Mouse (Mus musculus) gastrocnemius, postnatal 36 days (tissue): Measurements from ENCODE around the gene Apol7c. TPM values are rescaled to one million over a fixed set of nuclear protein-coding genes. Genes with fewer than 3 reads are reported as not detected.
A peak's percentile ranks its signal among the peaks of the same experiment; 100 is the strongest.
"Not testable (repeated sequence)": the region's sequence is repeated elsewhere in the genome, so short reads cannot be mapped to it uniquely, and the experiment has no call there.

Source experiments
- DNase-seq, 2 experiments: peaks; one replicate each; pipeline ENCODE4 v3.0.0; 2022
- intact Hi-C: fragments of 180-260 bp; cut with DNase I; formaldehyde crosslinking; loops from one replicate; pipeline ENCODE4 v1.15.1; 2025
- long read RNA-seq, 2 experiments: library from polyadenylated mRNA; stranded (forward); transcript quantifications; one replicate each; pipeline ENCODE4 v2.0.0; 2021
- total RNA-seq, 2 experiments: library from RNA; stranded (reverse); gene quantifications; 2 replicates each; pipeline ENCODE4 v1.2.3; 2021

Gene Apol7c
- total RNA-seq, result not detected
- long read RNA-seq, experiment 1, result 0 reads
- long read RNA-seq, experiment 2, result 0 reads

GRCm38 (mm10) chr15:77533216-77533615 is at the start of gene Apol7c:
Gene Apol7c, minus strand, starts transcription at chr15:77533316.
- intact Hi-C loops, result loop anchor here (10.0 kb wide), 1 partner anchor 82 kb away; no protein-coding TSS in a partner anchor

GRCm38 (mm10) chr15:77581681-77582080 is 48.6 kb upstream of the Apol7c start:
- peak in 1 of 2 experiments; percentile 32 for DNase-seq
- intact Hi-C loops, result no loop called here

More at GRCm38 (mm10) chr15:77533216-77533615, at the start of gene Apol7c:
- no peak for DNase-seq

DNA sequence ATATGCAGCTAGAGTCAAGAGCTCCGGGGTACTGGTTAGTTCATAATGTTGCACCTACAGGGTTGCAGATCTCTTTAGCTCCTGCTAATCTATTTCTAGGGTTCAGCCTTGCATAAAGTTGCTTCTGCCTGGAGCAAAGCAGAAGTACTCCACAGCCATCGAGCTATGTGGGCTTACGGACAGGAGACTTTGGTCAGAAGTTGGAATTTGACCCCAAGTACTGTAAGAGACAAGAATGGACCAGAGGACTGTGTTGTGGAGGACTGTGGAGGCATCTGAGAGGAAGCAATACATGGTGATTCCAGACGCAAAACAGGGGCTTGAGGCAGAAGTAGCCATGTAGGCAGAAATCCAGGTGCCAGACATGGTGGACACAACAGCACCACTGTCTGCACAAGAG is 46.2 kb upstream of the Apol7c start:
- intact Hi-C loops, result no loop called here
- DNase-seq, result no peak

DNA sequence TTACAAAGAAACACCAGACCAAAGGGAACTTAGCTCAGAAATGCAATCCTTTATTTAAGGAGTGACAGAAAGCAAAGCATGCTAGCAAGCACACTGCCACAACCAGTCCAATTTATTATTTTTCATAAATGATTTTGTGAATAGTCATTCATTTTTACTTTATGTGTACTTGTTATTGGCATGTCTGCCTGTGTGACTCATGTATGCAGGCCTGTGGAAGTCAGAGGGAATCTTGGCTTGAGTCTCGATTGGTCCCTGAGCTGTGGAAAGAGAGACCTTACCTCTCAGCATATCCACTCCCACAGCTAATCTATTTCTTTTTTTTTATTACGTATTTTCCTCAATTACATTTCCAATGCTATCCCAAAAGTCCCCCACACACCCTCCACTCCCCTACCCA is 45.7 kb upstream of the Apol7c start:
- intact Hi-C loops, result no loop called here
- no peak for DNase-seq

DNA sequence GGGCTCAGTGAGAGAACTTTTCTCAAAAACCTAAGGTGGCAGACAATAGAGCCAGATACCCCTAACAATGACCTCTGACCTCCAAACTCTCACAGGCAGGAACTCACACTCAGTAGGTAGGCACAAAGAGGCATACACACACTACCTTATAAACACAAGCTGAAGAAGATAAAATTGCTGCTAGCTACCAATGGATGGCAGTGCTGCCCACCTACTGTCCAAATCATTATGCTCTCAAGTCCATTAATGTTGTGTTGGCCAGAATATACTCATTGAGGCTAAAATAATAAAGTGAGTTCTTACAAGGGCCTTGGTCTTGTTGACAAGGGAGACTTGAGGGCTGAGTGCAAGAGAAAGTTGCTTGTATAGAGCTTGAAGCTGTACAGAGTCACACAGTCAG is 30.1 kb upstream of the Apol7c start:
- intact Hi-C loops, result no loop called here
- no peak for DNase-seq

- no peak for DNase-seq
- intact Hi-C loops, result no loop called here
Observed at GRCm38 (mm10) chr15:77561792-77562191, 28.7 kb upstream of the Apol7c start, which contains the start of gene 1700025B11Rik. Gene 1700025B11Rik, minus strand, starts transcription at chr15:77561892.

DNA sequence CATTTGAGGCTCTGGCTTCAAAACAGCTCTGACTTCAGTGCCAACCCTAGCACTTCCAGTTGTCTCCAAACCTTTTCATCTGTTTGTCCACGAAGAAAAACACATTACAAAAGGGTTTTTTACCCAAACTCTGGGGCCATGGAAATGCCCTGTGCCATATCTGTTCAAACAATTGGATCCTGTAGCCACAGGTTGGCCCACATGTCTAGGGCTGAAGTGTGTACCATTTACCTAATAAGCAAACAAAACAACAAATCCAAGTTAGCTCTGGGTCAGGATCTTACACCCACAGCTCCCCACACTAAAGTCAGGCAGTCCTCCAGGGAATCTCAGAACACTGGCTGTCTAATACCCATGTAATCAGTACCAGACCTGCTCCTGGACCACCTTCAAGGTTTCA is 6.1 kb upstream of the Apol7c start:
- DNase-seq, result not testable (repeated sequence)
- intact Hi-C loops, result loop anchor here (10.0 kb wide), 1 partner anchor 76 kb away; no protein-coding TSS in a partner anchor

GRCm38 (mm10) chr15:77523186-77523843 is 9.8 kb downstream of the Apol7c start:
- peak; percentile 58 to 61 for DNase-seq
- intact Hi-C loops, result loop anchor here (2.0 kb wide), 1 partner anchor 107 kb away; no protein-coding TSS in a partner anchor

DNA sequence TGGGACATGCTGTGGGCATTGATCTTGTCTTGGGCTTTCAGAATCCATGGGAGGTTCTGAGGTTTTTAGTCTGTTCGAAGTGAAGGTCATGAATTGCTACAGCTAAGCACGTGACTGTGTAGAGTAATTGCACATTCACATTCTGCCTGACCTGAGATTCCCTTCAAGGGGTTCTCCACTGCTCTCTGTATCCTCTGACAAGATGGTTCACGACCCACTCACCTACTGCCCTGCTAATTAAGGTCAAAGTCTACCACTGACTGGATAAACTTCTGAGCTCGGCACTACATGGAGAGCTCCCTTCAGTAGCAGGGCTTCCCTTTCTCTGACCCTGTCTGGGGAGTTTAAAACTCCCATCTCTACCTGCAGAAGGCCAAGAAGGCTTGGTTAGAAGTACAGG is 12.5 kb downstream of the Apol7c start:
- intact Hi-C loops, DNase-seq: not testable (repeated sequence)

- DNase-seq, intact Hi-C loops: not testable (repeated sequence)
Observed at GRCm38 (mm10) chr15:77507966-77508365, 25.1 kb downstream of the Apol7c start, which contains the start of gene Apol11a. Gene Apol11a, plus strand, starts transcription at chr15:77508271.

DNA sequence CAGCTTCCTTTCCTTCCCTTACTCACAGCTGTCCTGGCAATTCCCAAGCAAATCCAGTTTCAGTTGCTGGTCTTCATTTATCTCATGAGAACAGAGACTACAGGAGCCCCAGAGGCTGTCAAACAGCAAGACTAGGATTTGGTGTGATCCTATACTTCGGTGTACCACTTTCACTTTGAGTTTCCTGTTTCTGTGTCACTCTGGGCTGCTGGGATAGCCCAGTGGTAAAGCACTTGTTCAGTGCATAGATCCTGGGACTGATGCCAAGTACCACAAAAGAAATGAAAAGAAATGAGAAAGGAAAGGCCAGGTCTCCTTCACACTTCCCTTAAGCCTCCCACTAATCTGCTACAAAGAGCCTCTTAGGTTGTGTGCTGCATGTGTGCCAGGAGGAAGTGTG is 38.4 kb downstream of the Apol7c start:
- DNase-seq, intact Hi-C loops: not testable (repeated sequence)

DNA sequence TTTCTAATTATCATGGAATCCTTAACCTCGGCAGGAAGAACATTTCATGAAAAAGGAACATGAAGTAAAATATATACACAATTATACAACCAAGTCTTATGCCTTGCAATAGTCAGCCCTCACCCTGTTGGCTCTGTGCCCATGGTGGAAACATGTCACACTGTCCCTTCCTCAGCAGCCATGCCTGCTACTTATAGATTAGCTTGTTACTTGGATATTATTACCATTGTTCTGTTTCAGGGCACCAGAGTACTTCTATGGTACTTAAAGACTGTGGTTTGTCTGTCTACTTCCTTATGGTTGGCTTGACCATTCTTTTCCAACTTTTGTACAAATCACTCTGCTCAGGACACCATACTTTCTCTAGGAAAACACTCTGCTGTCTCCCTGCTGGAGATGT is 39.9 kb downstream of the Apol7c start:
- intact Hi-C loops, DNase-seq: not testable (repeated sequence)

GRCm38 (mm10) chr15:77482140-77482794 is 50.8 kb downstream of the Apol7c start:
- no peak for DNase-seq

GRCm38 (mm10) chr15:77476693-77477092 is 56.4 kb downstream of the Apol7c start, which contains the start of gene Apol10a:
Gene Apol10a, plus strand, starts transcription at chr15:77477047.
- DNase-seq, intact Hi-C loops: not testable (repeated sequence)

More at GRCm38 (mm10) chr15:77482140-77482794, 50.8 kb downstream of the Apol7c start:
- intact Hi-C loops, result no loop called here

Other genes with a start within 250 kb of the Apol7c start
- 10 to 100 TPM; 44.2 to 63.3 TPM for gene Rbfox2, start 226.3 kb downstream of the Apol7c start, total RNA-seq
- under 1 TPM; 0.26 to 0.59 TPM for gene Apol7a, start 134.2 kb downstream of the Apol7c start, total RNA-seq
- gene Apol9a, start 122.2 kb downstream of the Apol7c start, total RNA-seq, result under 1 TPM in 1 of 2 experiments, not detected in 1; 0.22 TPM
- 1 to 10 TPM; 1.2 to 4.7 TPM for gene Apol7b, start 85.8 kb downstream of the Apol7c start, total RNA-seq
- gene Apol10a, start 56.3 kb downstream of the Apol7c start, total RNA-seq, result not detected
- not detected for gene Apol11a, start 25.0 kb downstream of the Apol7c start, total RNA-seq
- gene 1700025B11Rik, start 28.6 kb upstream of the Apol7c start, total RNA-seq, result not detected
- under 1 TPM; 0.17 to 0.61 TPM for gene Apol10b, start 62.8 kb upstream of the Apol7c start, total RNA-seq
- gene Gm36245, start 65.9 kb upstream of the Apol7c start, total RNA-seq, result not detected
- gene Apol11b, start 110.0 kb upstream of the Apol7c start, total RNA-seq, result not detected
- gene Apol7e, start 165.5 kb upstream of the Apol7c start, total RNA-seq, result under 1 TPM in 1 of 2 experiments, not detected in 1; 0.96 TPM
- not detected for gene Apol9b, start 195.7 kb upstream of the Apol7c start, total RNA-seq
- gene Apol8, start 223.7 kb upstream of the Apol7c start, total RNA-seq, result under 1 TPM in 1 of 2 experiments, not detected in 1; 0.47 TPM